Mouse (Mus musculus): ENCODE data around the gene Ctsm. TPM values are rescaled to one million over a fixed set of nuclear protein-coding genes. Genes with fewer than 3 reads are reported as not detected.

The Ctsm gene
- polyA plus RNA-seq (2012; rRNA removed; ENCODE audit: low replicate concordance) = not detected in 2 replicates

GRCm38 (mm10) chr13:61541631-61542030 is at the start of gene Ctsm:
TSS of gene Ctsm (minus strand) at chr13:61541839.

DNA sequence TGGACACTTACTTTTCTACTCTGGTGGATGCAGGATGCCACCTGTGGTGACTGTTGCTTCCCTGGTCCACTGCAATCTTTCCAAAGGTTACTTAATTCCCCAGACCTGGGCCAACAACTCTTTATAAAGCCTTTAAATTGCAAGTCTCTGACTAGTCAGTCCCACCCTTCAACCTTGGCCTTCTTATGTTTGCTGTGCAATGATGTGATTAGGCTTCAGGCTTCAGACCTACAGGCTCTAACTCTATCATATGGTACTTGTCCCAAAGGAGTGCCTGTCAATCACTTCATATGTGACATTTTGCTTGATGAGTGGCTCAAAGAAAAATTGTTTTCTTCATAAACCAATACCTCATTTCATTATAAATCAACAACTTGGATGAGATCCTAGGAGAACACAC is 28.4 kb upstream of the Ctsm start, which contains the start of gene Cts3:
Gene Cts3, minus strand, starts transcription at position 101 of the 400 bp plus-strand sequence.

GRCm38 (mm10) chr13:61568074-61568473 is 26.4 kb upstream of the Ctsm start, which contains the start of gene Gm49352:
TSS of gene Gm49352 (minus strand) at chr13:61568174.

Other genes starting within 250 kb of the Ctsm start
- not detected in 2 replicates for gene Cts7, start 183.6 kb downstream of the Ctsm start, polyA plus RNA-seq (2012; rRNA removed; ENCODE audit: low replicate concordance)
- gene Gm49352, start 26.3 kb upstream of the Ctsm start, polyA plus RNA-seq (2012; rRNA removed; ENCODE audit: low replicate concordance) = not detected in 2 replicates
- not detected in 2 replicates for gene Cts3, start 28.3 kb upstream of the Ctsm start, polyA plus RNA-seq (2012; rRNA removed; ENCODE audit: low replicate concordance)

All from subcutaneous adipose tissue, adult 2 months (tissue).